Mouse (Mus musculus) kidney, adult 2 months (tissue): Measurements from ENCODE around the gene Minos1. TPM values are rescaled to one million over a fixed set of nuclear protein-coding genes. Genes with fewer than 3 reads are reported as not detected.

ENCODE experiments used
- DNase-seq: peaks from one replicate; pipeline ENCODE4 v3.0.0; 2021
- H3K27ac ChIP-seq: fragments of 200-500 bp; 2 replicates; pipeline ENCODE4 v1.5.1; 2012; ENCODE audit warnings: low read depth, low read length, control low read depth, inconsistent platforms; ENCODE audit not compliant: insufficient read depth
- H3K27me3 ChIP-seq: fragments of 200-500 bp; replicated peaks from 2 replicates; pipeline ENCODE4 v1.6.1; 2012; ENCODE audit warnings: mild to moderate bottlenecking, moderate library complexity, low read length, inconsistent platforms; ENCODE audit not compliant: control insufficient read depth, insufficient read depth
- H3K36me3 ChIP-seq: fragments of 200-500 bp; 2 replicates; pipeline ENCODE4 v1.6.1; 2012; ENCODE audit warnings: mild to moderate bottlenecking, moderate library complexity, low read length, inconsistent platforms; ENCODE audit not compliant: control insufficient read depth, insufficient read depth
- H3K4me1 ChIP-seq: fragments of 200-500 bp; 2 replicates; pipeline ENCODE4 v1.6.1; 2011; ENCODE audit warnings: low read length; ENCODE audit not compliant: control insufficient read depth, insufficient read depth
- H3K4me3 ChIP-seq: fragments of 200-500 bp; 2 replicates; pipeline ENCODE4 v1.5.1; 2011; ENCODE audit warnings: mild to moderate bottlenecking, low read depth, low read length, control low read depth; ENCODE audit not compliant: insufficient read depth
- CTCF ChIP-seq: fragments of 200-500 bp; conservative IDR thresholded peaks from 2 replicates; pipeline ENCODE4 v1.5.1; 2011; ENCODE audit warnings: low read depth, mild to moderate bottlenecking, control low read depth, low read length, moderate library complexity, mixed read lengths; ENCODE audit not compliant: insufficient read depth, insufficient read length
- POLR2A ChIP-seq: fragments of 200-500 bp; IDR thresholded peaks from one replicate; pipeline ENCODE4 v1.6.1; 2011; ENCODE audit warnings: low read depth, low read length, control low read depth
- WGBS: fragments of 180-500 bp; shearing (Covaris S2); methylation state at CpG from one replicate; pipeline ENCODE4 v1.1.7; 2018; 5-methylcytosine and 5-hydroxymethylcytosine counted together
- polyA plus RNA-seq: library from polyadenylated mRNA; depleted of rRNA; stranded (reverse); fragments of >200 nt; gene quantifications from 2 replicates; pipeline ENCODE4 v1.2.3, GENCODE M21; 2012

Minos1 gene
- polyA plus RNA-seq, 1 experiment, result 157 TPM

GRCm38 (mm10) chr4:139088982-139089671 lies 41.8 kb downstream of the Minos1 start:
- Histone ChIP-seq H3K36me3 (no peaks in the 10 kb centered on the region), H3K27me3 (no peaks in the 10 kb centered on the region), H3K4me1 (no peaks in the 10 kb centered on the region), H3K4me3 (no peak overlapping the region), H3K27ac (no peak overlapping the region)
- 64% methylated on average over 9 of the region's 9 CpGs for WGBS
- peak; percentile 48 for DNase-seq
- TF ChIP-seq CTCF, result no peak
- TF ChIP-seq POLR2A, result no peak

- TF ChIP-seq CTCF (no peak), POLR2A (no peak)
- Histone ChIP-seq H3K4me3 (no peak overlapping the region), H3K27ac (no peak overlapping the region), H3K4me1 (no peaks in the 10 kb centered on the region), H3K36me3 (no peaks in the 10 kb centered on the region), H3K27me3 (no peaks in the 10 kb centered on the region)
- 82% methylated on average over 4 of the region's 4 CpGs for WGBS
- no peak for DNase-seq
These were observed 43.9 kb downstream of the Minos1 start for GRCm38 (mm10) chr4:139086984-139087383.

- Histone ChIP-seq H3K27ac (no peak overlapping the region), H3K4me3 (no peak overlapping the region), H3K36me3 (no peaks in the 10 kb centered on the region), H3K27me3 (no peaks in the 10 kb centered on the region), H3K4me1 (no peaks in the 10 kb centered on the region)
- DNase-seq, result peak; percentile 83
- no peak for TF ChIP-seq POLR2A
- peak; percentile 62 for TF ChIP-seq CTCF
- WGBS, result 17% methylated on average over 5 of the region's 5 CpGs
These were observed 44.9 kb downstream of the Minos1 start for GRCm38 (mm10) chr4:139086037-139086436.

- H3K4me1 ChIP-seq, result no peaks in the 10 kb centered on the region
- H3K36me3 ChIP-seq, result no peaks in the 10 kb centered on the region
- 80% methylated on average over 11 of the region's 11 CpGs for WGBS
- H3K4me3 ChIP-seq, result no peak overlapping the region
- no peak overlapping the region for H3K27ac ChIP-seq
- no peak for DNase-seq
- no peaks in the 10 kb centered on the region for H3K27me3 ChIP-seq
- TF ChIP-seq CTCF (no peak), POLR2A (no peak)
These were observed 45.6 kb downstream of the Minos1 start for GRCm38 (mm10) chr4:139085337-139085736.

GRCm38 (mm10) chr4:139082790-139083564 lies 47.9 kb downstream of the Minos1 start:
- no peak for DNase-seq

GRCm38 (mm10) chr4:139081270-139081931 lies 49.5 kb downstream of the Minos1 start:
- H3K36me3 ChIP-seq, result no peaks in the 10 kb centered on the region
- DNase-seq, result no peak
- whole genome bisulfite sequencing, result 86% methylated on average over 18 of the region's 18 CpGs

More at GRCm38 (mm10) chr4:139082790-139083564, 47.9 kb downstream of the Minos1 start:
- H3K27ac ChIP-seq, result no peak overlapping the region
- H3K4me1 ChIP-seq, result no peaks in the 10 kb centered on the region
- TF ChIP-seq POLR2A, result no peak
- no peak for TF ChIP-seq CTCF
- WGBS, result 40% methylated on average over 12 of the region's 12 CpGs
- no peak overlapping the region for H3K4me3 ChIP-seq
- no peaks in the 10 kb centered on the region for H3K36me3 ChIP-seq
- H3K27me3 ChIP-seq, result no peaks in the 10 kb centered on the region

GRCm38 (mm10) chr4:139080259-139080658 lies 50.7 kb downstream of the Minos1 start:
- WGBS, result 92% methylated on average over 7 of the region's 7 CpGs
- no peaks in the 10 kb centered on the region for H3K27me3 ChIP-seq
- H3K4me1 ChIP-seq, result no peaks in the 10 kb centered on the region
- H3K4me3 ChIP-seq, result no peak overlapping the region
- H3K27ac ChIP-seq, result no peak overlapping the region
- no peaks in the 10 kb centered on the region for H3K36me3 ChIP-seq
- TF ChIP-seq POLR2A (no peak), CTCF (no peak)
- no peak for DNase-seq

More at GRCm38 (mm10) chr4:139081270-139081931, 49.5 kb downstream of the Minos1 start:
- Histone ChIP-seq H3K4me1 (no peaks in the 10 kb centered on the region), H3K4me3 (no peak overlapping the region), H3K27me3 (no peaks in the 10 kb centered on the region), H3K27ac (no peak overlapping the region)
- TF ChIP-seq POLR2A (no peak), CTCF (no peak)
